Mouse (Mus musculus): ENCODE data around the gene Faf2.

GRCm38 (mm10) chr13:54661358-54661757 is 39.8 kb downstream of the Faf2 start:
- TF ChIP-seq GATA1 (IDR thresholded peaks at IDR 0.05; ENCODE audit: low read length): no peak
- TF ChIP-seq TAL1 (IDR thresholded peaks at IDR 0.05; ENCODE audit: low read length): no peak

All from erythroblast, embryonic 14.5 days (primary cell).